Mouse (Mus musculus): ENCODE results near the gene Rps6kl1. TPM values are rescaled to one million over a fixed set of nuclear protein-coding genes. Genes with fewer than 3 reads are reported as not detected.

Rps6kl1 gene
- polyA plus RNA-seq, 1 experiment from 2014 or later = 2.1 TPM

DNA sequence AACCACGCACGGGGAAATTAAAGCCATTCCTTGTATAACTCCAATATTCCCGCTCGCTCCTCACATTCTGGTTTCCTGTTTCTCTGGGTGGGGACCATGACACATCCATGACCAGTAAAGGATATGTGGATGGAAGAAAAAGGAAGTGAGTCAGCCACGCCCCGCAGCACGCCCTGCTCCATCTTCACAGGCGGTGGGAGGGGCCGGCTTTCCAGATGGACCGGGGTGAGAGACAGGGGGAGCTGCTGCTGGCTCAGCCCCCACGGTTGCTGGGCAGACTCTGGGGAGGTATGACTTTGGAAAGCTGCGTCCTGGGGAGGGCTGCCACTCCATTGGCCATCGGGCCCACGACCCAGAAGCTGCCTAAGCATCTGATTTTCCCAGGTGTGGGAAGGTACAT is 57.1 kb downstream of the Rps6kl1 start:
- no peak for ATAC-seq (ENCODE audit: low FRiP score)
- Histone ChIP-seq H3K9ac (ENCODE audit: low read length) (no peak overlapping the region), H3K4me2 (no peak overlapping the region), H3K36me3 (ENCODE audit: control insufficient read depth, insufficient read depth, low read length) (peaks cover 2% of the 10 kb centered on the region; the same call in 1 of the 2 replicates), H3K27ac (ENCODE audit: low read depth, low read length) (no peak overlapping the region), H3K4me3 (ENCODE audit: low read depth, low read length) (no peak overlapping the region), H3K9me3 (ENCODE audit: control insufficient read depth, low read length) (no peaks in the 10 kb centered on the region), H3K4me1 (ENCODE audit: control insufficient read depth, insufficient read depth, low read length) (no peaks in the 10 kb centered on the region), H3K27me3 (ENCODE audit: control insufficient read depth, insufficient read depth, low read length) (no peaks in the 10 kb centered on the region)
- DNase-seq (ENCODE audit: low spot score, missing footprints) = peak; percentile 76
- 42% methylated on average over 14 of the region's 14 CpGs for WGBS

DNA sequence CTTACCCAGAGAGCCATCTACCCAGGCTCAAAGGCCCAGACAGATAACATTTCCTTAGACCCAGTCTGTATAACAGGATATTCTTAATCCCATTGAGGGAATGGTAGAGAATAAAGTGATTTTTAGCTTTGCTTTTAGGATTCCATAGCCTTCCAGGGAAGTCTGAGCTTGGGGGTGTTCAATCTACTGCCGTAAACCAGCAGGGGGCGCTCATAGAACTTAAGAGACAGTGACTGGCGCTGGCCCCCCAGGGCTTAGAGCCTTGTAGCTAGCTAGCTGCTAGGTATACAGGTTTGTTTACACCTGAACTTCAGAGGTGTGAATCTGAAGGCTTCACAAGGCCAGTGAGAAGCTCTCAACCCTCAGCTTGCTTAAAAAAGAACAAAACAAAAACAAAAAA is 58.9 kb downstream of the Rps6kl1 start:
- ATAC-seq (ENCODE audit: low FRiP score) = no peak
- H3K4me2 ChIP-seq = no peak overlapping the region
- 14% methylated on average over 3 of the region's 3 CpGs for WGBS

DNA sequence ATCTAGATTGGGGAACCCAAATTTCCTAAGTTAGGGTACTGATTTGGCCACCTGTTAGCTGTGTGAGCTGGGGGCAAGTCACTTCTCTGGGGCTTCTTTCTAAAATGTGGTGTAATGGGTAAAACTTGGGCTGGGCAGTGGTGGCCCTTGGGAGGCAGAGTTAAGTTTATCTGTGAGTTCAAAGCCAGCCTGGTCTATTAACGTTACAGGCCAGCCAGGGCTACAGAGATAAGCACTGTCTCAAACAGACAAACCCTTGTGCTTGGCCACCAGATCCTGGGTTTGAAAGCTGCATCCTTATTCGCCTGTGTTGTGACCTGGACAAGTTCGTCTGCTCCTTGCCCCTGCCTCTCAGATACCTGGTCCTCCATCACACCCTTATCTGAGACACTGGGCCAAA is 59.9 kb downstream of the Rps6kl1 start:
- H3K4me2 ChIP-seq = no peak overlapping the region
- 82% methylated on average over 3 of the region's 3 CpGs for WGBS
- ATAC-seq (ENCODE audit: low FRiP score) = no peak
- H3K4me1 ChIP-seq (ENCODE audit: control insufficient read depth, insufficient read depth, low read length) = no peaks in the 10 kb centered on the region
- peaks cover 14% of the 10 kb centered on the region; the same call in 1 of the 2 replicates for H3K36me3 ChIP-seq (ENCODE audit: control insufficient read depth, insufficient read depth, low read length)
- no peaks in the 10 kb centered on the region for H3K27me3 ChIP-seq (ENCODE audit: control insufficient read depth, insufficient read depth, low read length)
- DNase-seq (ENCODE audit: low spot score, missing footprints) = no peak
- no peaks in the 10 kb centered on the region for H3K9me3 ChIP-seq (ENCODE audit: control insufficient read depth, low read length)
- H3K9ac ChIP-seq (ENCODE audit: low read length) = no peak overlapping the region
- no peak overlapping the region for H3K27ac ChIP-seq (ENCODE audit: low read depth, low read length)
- no peak overlapping the region for H3K4me3 ChIP-seq (ENCODE audit: low read depth, low read length)

More for the DNA sequence above, 58.9 kb downstream of the Rps6kl1 start:
- H3K27ac ChIP-seq (ENCODE audit: low read depth, low read length) = no peak overlapping the region
- H3K36me3 ChIP-seq (ENCODE audit: control insufficient read depth, insufficient read depth, low read length) = peaks cover 12% of the 10 kb centered on the region; the same call in 1 of the 2 replicates
- H3K27me3 ChIP-seq (ENCODE audit: control insufficient read depth, insufficient read depth, low read length) = no peaks in the 10 kb centered on the region
- no peak overlapping the region for H3K4me3 ChIP-seq (ENCODE audit: low read depth, low read length)
- DNase-seq (ENCODE audit: low spot score, missing footprints) = no peak
- H3K9me3 ChIP-seq (ENCODE audit: control insufficient read depth, low read length) = no peaks in the 10 kb centered on the region
- H3K4me1 ChIP-seq (ENCODE audit: control insufficient read depth, insufficient read depth, low read length) = no peaks in the 10 kb centered on the region
- H3K9ac ChIP-seq (ENCODE audit: low read length) = no peak overlapping the region

DNA sequence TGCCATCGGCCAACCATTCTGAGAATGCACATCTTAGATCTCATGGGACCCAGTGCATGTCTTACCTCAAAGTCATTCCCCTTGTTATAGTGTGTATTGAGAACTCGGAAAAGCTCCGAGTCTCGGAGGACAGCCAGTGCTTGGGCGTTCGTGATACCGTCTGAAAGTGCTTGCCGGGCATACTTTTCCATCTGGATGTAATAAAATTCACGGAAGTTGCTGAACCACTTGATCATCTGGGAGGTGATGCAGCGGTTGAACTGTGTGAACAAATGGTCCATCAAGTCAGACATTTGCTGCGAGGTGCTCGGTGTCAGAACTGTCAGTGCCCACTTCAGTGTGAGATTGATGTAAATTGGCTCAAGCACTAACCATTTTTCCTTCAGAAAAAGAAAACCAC is 63.2 kb downstream of the Rps6kl1 start:
- H3K4me1 ChIP-seq (ENCODE audit: control insufficient read depth, insufficient read depth, low read length) = no peaks in the 10 kb centered on the region
- no peak overlapping the region for H3K4me2 ChIP-seq
- H3K9ac ChIP-seq (ENCODE audit: low read length) = no peak overlapping the region
- no peaks in the 10 kb centered on the region for H3K9me3 ChIP-seq (ENCODE audit: control insufficient read depth, low read length)
- WGBS = 95% methylated on average over 12 of the region's 12 CpGs
- H3K4me3 ChIP-seq (ENCODE audit: low read depth, low read length) = no peak overlapping the region
- no peaks in the 10 kb centered on the region for H3K27me3 ChIP-seq (ENCODE audit: control insufficient read depth, insufficient read depth, low read length)
- DNase-seq (ENCODE audit: low spot score, missing footprints) (no peak), ATAC-seq (ENCODE audit: low FRiP score) (no peak)
- peaks cover 14% of the 10 kb centered on the region; the same call in 1 of the 2 replicates for H3K36me3 ChIP-seq (ENCODE audit: control insufficient read depth, insufficient read depth, low read length)
- H3K27ac ChIP-seq (ENCODE audit: low read depth, low read length) = no peak overlapping the region

Other genes starting within 250 kb of the Rps6kl1 start
- gene Fcf1, start 180.4 kb downstream of the Rps6kl1 start, polyA plus RNA-seq (2014; fragmentation: Nextera tagmentation; extraction: Ambion mirVana) = 160 and 164 TPM in 2 replicates
- gene Arel1, start 180.4 kb downstream of the Rps6kl1 start, polyA plus RNA-seq (2014; fragmentation: Nextera tagmentation; extraction: Ambion mirVana) = 24.3 and 24.4 TPM in 2 replicates
- gene Ylpm1, start 154.9 kb downstream of the Rps6kl1 start, polyA plus RNA-seq (2014; fragmentation: Nextera tagmentation; extraction: Ambion mirVana) = 44.4 and 46.4 TPM in 2 replicates
- gene Prox2, start 40.5 kb downstream of the Rps6kl1 start, polyA plus RNA-seq (2014; fragmentation: Nextera tagmentation; extraction: Ambion mirVana) = 2.6 and 3.6 TPM in 2 replicates
- gene Dlst, start 40.4 kb downstream of the Rps6kl1 start, polyA plus RNA-seq (2014; fragmentation: Nextera tagmentation; extraction: Ambion mirVana) = 93.9 and 97.0 TPM in 2 replicates
- gene Pgf, start 26.5 kb upstream of the Rps6kl1 start, polyA plus RNA-seq (2014; fragmentation: Nextera tagmentation; extraction: Ambion mirVana) = 2.5 and 2.9 TPM in 2 replicates
- gene Eif2b2, start 68.2 kb upstream of the Rps6kl1 start, polyA plus RNA-seq (2014; fragmentation: Nextera tagmentation; extraction: Ambion mirVana) = 91.5 and 93.6 TPM in 2 replicates
- gene Mlh3, start 119.3 kb upstream of the Rps6kl1 start, polyA plus RNA-seq (2014; fragmentation: Nextera tagmentation; extraction: Ambion mirVana) = 10.1 and 10.4 TPM in 2 replicates
- gene Acyp1, start 137.2 kb upstream of the Rps6kl1 start, polyA plus RNA-seq (2014; fragmentation: Nextera tagmentation; extraction: Ambion mirVana) = 68.0 and 69.5 TPM in 2 replicates
- gene Zc2hc1c, start 137.3 kb upstream of the Rps6kl1 start, polyA plus RNA-seq (2014; fragmentation: Nextera tagmentation; extraction: Ambion mirVana) = 1.0 TPM in 2 replicates
- gene Nek9, start 188.1 kb upstream of the Rps6kl1 start, polyA plus RNA-seq (2014; fragmentation: Nextera tagmentation; extraction: Ambion mirVana) = 10.4 and 10.6 TPM in 2 replicates
- 266 and 279 TPM in 2 replicates for gene Tmed10, start 223.6 kb upstream of the Rps6kl1 start, polyA plus RNA-seq (2014; fragmentation: Nextera tagmentation; extraction: Ambion mirVana)

Data from midbrain, embryonic 11.5 days (tissue).